Mouse (Mus musculus) heart, embryonic 11.5 days (tissue): ENCODE data around the gene Jmjd7. TPM values are rescaled to one million over a fixed set of nuclear protein-coding genes. Genes with fewer than 3 reads are reported as not detected.

Source experiments
- ATAC-seq: fragments of 200-750 bp; cut with Nextera tagmentation; replicated peaks from 2 replicates; pipeline ENCODE4 v1.8.0; 2017; ENCODE audit warnings: moderate library complexity; ENCODE audit not compliant: insufficient number of reproducible peaks, low FRiP score, low TSS enrichment
- H3K27ac ChIP-seq: fragments of 300-500 bp; sonication (generic); 2 replicates; pipeline ENCODE4 v1.5.1; 2014; ENCODE audit warnings: mild to moderate bottlenecking, low read depth, low read length
- H3K27me3 ChIP-seq: fragments of 300-500 bp; sonication (generic); 2 replicates; pipeline ENCODE4 v1.6.1; 2014; ENCODE audit warnings: mild to moderate bottlenecking, low read length, mixed read lengths; ENCODE audit not compliant: control insufficient read depth, insufficient read depth
- H3K36me3 ChIP-seq: fragments of 300-500 bp; sonication (generic); 2 replicates; pipeline ENCODE4 v1.6.1; 2014; ENCODE audit warnings: mild to moderate bottlenecking, low read length, moderate library complexity, mixed read lengths; ENCODE audit not compliant: control insufficient read depth, insufficient read depth
- H3K4me1 ChIP-seq: fragments of 300-500 bp; sonication (generic); 2 replicates; pipeline ENCODE4 v1.6.1; 2014; ENCODE audit warnings: low read length; ENCODE audit not compliant: control insufficient read depth, insufficient read depth
- H3K4me2 ChIP-seq: fragments of 300-500 bp; sonication (generic); 2 replicates; pipeline ENCODE4 v1.6.1; 2014; ENCODE audit warnings: mild to moderate bottlenecking, moderate library complexity
- H3K4me3 ChIP-seq: fragments of 300-500 bp; sonication (generic); 2 replicates; pipeline ENCODE4 v1.5.1; 2014; ENCODE audit warnings: low read depth, low read length
- H3K9ac ChIP-seq: fragments of 300-500 bp; sonication (generic); 2 replicates; pipeline ENCODE4 v1.6.1; 2014; ENCODE audit warnings: mild to moderate bottlenecking, low read depth, low read length, moderate library complexity
- H3K9me3 ChIP-seq: fragments of 300-500 bp; sonication (generic); replicated peaks from 2 replicates; pipeline ENCODE4 v1.6.1; 2016; ENCODE audit warnings: low read length; ENCODE audit not compliant: control insufficient read depth
- WGBS: fragments of 180-500 bp; shearing (Covaris S2); extraction: QIAGEN DNeasy Blood & Tissue Kit; methylation state at CpG from one replicate; pipeline ENCODE4 v1.1.7; 2014; ENCODE audit not compliant: insufficient replicate concordance; 5-methylcytosine and 5-hydroxymethylcytosine counted together
- polyA plus RNA-seq: library from polyadenylated mRNA; unstranded; fragments of >200 nt; fragmentation: Nextera tagmentation; extraction: Ambion mirVana; gene quantifications from 2 replicates; pipeline ENCODE4 v1.2.1, GENCODE M21; 2014

The Jmjd7 gene
- polyA plus RNA-seq, 1 experiment from 2014 or later, result 16.0 TPM

DNA sequence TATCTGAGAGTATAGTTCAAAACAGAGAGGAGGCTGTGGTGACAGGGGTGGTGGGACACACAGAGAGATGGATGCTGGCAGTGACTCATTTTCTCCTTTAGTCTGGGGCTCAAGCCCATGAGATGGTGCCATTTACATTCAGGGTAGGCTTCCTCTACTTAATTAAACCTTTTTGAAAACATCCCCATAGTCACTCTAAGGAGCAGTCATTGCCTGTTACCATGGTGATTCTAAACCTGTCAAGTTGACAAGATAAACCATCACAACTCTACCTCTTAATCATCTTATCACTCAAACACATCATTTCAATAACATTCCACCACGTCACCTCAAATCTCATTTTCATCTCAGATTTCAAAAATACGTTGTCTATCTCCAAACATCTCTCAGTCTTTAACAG is 23.3 kb upstream of the Jmjd7 start:
- no peaks in the 10 kb centered on the region for H3K9me3 ChIP-seq
- H3K27ac ChIP-seq, result no peak overlapping the region
- H3K4me2 ChIP-seq, result no peak overlapping the region
- no peak overlapping the region for H3K9ac ChIP-seq
- no peaks in the 10 kb centered on the region for H3K27me3 ChIP-seq
- H3K4me1 ChIP-seq, result peaks cover 13% of the 10 kb centered on the region
- ATAC-seq, result no peak
- 71% methylated on average over 2 of the region's 2 CpGs for WGBS
- no peaks in the 10 kb centered on the region for H3K36me3 ChIP-seq
- H3K4me3 ChIP-seq, result no peak overlapping the region

- no peaks in the 10 kb centered on the region for H3K9me3 ChIP-seq
- no peak overlapping the region for H3K4me2 ChIP-seq
- no peak overlapping the region for H3K4me3 ChIP-seq
- ATAC-seq, result no peak
- no peak overlapping the region for H3K9ac ChIP-seq
- H3K27ac ChIP-seq, result no peak overlapping the region
- no peaks in the 10 kb centered on the region for H3K36me3 ChIP-seq
- 87% methylated on average over 7 of the region's 7 CpGs for WGBS
- H3K4me1 ChIP-seq, result peaks cover under 1% of the 10 kb centered on the region; the same call in 1 of the 2 replicates
- no peaks in the 10 kb centered on the region for H3K27me3 ChIP-seq
These were observed 20.6 kb upstream of the Jmjd7 start for GRCm38 (mm10) chr2:120006696-120007095.

DNA sequence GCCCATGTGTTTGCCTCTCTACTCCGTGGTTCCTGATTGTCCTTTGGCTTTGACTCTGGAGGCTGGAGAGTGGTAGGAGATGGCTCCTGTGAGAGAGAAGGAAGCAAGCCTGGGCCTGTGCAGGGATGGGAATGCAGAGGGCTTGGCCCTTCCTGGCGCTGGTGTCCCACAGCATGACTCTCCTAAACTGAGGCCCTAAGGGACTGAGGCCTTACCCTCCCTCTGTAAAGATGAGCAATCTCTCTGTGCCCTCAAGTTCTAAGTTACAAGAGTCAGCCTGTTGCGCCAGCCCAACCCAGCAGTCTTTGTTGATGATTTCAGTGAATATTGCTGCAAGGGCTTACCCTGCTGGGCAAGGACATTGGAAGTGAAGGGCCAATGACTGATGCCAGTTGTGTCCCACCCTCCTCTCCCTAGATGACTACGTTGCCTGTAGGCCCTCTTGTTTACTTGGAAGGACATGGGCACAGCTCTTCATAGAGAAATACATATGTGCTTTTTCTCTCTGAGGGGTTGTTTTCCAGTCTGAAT is 19.5 kb upstream of the Jmjd7 start:
- Histone ChIP-seq H3K4me3 (no peak overlapping the region), H3K36me3 (no peaks in the 10 kb centered on the region), H3K4me2 (no peak overlapping the region), H3K27me3 (no peaks in the 10 kb centered on the region), H3K27ac (no peak overlapping the region), H3K4me1 (no peaks in the 10 kb centered on the region), H3K9me3 (no peaks in the 10 kb centered on the region), H3K9ac (no peak overlapping the region)
- ATAC-seq, result no peak
- WGBS, result 77% methylated on average over 4 of the region's 4 CpGs

- H3K4me2 ChIP-seq, result no peak overlapping the region
- no peak for ATAC-seq
- no peak overlapping the region for H3K27ac ChIP-seq
- peaks cover 3% of the 10 kb centered on the region; the same call in 1 of the 2 replicates for H3K4me1 ChIP-seq
- H3K9ac ChIP-seq, result no peak overlapping the region
- H3K27me3 ChIP-seq, result no peaks in the 10 kb centered on the region
- H3K36me3 ChIP-seq, result no peaks in the 10 kb centered on the region
- H3K4me3 ChIP-seq, result no peak overlapping the region
- 44% methylated on average over 4 of the region's 4 CpGs for WGBS
- H3K9me3 ChIP-seq, result no peaks in the 10 kb centered on the region
These were observed 18.6 kb upstream of the Jmjd7 start for GRCm38 (mm10) chr2:120008672-120009071.

- no peaks in the 10 kb centered on the region for H3K36me3 ChIP-seq
- H3K4me3 ChIP-seq, result no peak overlapping the region
- H3K4me2 ChIP-seq, result no peak overlapping the region
- no peaks in the 10 kb centered on the region for H3K9me3 ChIP-seq
- no peak overlapping the region for H3K9ac ChIP-seq
- H3K4me1 ChIP-seq, result peaks cover 3% of the 10 kb centered on the region; the same call in 1 of the 2 replicates
- no peaks in the 10 kb centered on the region for H3K27me3 ChIP-seq
- no peak overlapping the region for H3K27ac ChIP-seq
- ATAC-seq, result no peak
- 75% methylated on average over 8 of the region's 8 CpGs for WGBS
These were observed 15.7 kb upstream of the Jmjd7 start for GRCm38 (mm10) chr2:120011462-120012200.

- H3K4me2 ChIP-seq, result no peak overlapping the region
- no peaks in the 10 kb centered on the region for H3K27me3 ChIP-seq
- peaks cover under 1% of the 10 kb centered on the region; the same call in 1 of the 2 replicates for H3K36me3 ChIP-seq
- no peak overlapping the region for H3K9ac ChIP-seq
- no peaks in the 10 kb centered on the region for H3K9me3 ChIP-seq
- no peak overlapping the region for H3K4me3 ChIP-seq
- H3K4me1 ChIP-seq, result peaks cover 3% of the 10 kb centered on the region; the same call in 1 of the 2 replicates
- ATAC-seq, result no peak
- 44% methylated on average over 13 of the region's 13 CpGs for WGBS
- no peak overlapping the region for H3K27ac ChIP-seq
These were observed 14.4 kb upstream of the Jmjd7 start for GRCm38 (mm10) chr2:120012924-120013323.

GRCm38 (mm10) chr2:120013831-120014486 is 13.3 kb upstream of the Jmjd7 start:
- Histone ChIP-seq H3K9me3 (no peaks in the 10 kb centered on the region), H3K4me1 (peaks cover 3% of the 10 kb centered on the region; the same call in 1 of the 2 replicates), H3K4me2 (no peak overlapping the region), H3K27me3 (no peaks in the 10 kb centered on the region), H3K36me3 (peaks cover 4% of the 10 kb centered on the region; the same call in 1 of the 2 replicates), H3K4me3 (no peak overlapping the region), H3K27ac (no peak overlapping the region), H3K9ac (no peak overlapping the region)
- ATAC-seq, result no peak
- WGBS, result 88% methylated on average over 2 of the region's 2 CpGs

DNA sequence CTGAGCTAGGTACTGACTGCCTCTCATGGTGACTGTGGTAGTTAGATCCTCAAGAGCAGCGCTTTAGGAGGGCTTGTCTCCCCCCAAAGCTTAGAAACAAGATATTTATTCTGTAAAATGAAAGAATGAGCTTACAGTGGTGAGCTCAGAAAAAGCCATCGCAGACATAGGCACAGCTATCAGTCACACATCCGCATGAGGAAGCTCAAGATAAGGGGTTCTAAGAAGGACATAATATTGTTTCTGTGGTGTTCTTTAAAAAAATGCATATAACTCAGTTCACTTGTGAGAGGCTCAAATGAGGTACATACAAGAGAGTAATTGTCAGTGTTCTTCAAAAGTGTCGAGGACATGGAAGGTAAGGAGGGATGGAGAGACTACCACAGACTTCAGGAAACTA is 11.4 kb upstream of the Jmjd7 start:
- H3K9ac ChIP-seq, result no peak overlapping the region
- 81% methylated on average over 4 of the region's 4 CpGs for WGBS
- H3K36me3 ChIP-seq, result peaks cover 4% of the 10 kb centered on the region; the same call in 1 of the 2 replicates
- no peak overlapping the region for H3K4me3 ChIP-seq
- no peak overlapping the region for H3K27ac ChIP-seq
- no peaks in the 10 kb centered on the region for H3K9me3 ChIP-seq
- no peak overlapping the region for H3K4me2 ChIP-seq
- H3K27me3 ChIP-seq, result no peaks in the 10 kb centered on the region
- ATAC-seq, result no peak
- H3K4me1 ChIP-seq, result peaks cover 3% of the 10 kb centered on the region; the same call in 1 of the 2 replicates
